Mouse (Mus musculus) testis, postnatal 10 days (tissue): ENCODE measurements around the gene Clpsl2.
A peak's percentile ranks its signal among the peaks of the same experiment; 100 is the strongest.
"Not testable (repeated sequence)": the region's sequence is repeated elsewhere in the genome, so short reads cannot be mapped to it uniquely, and the experiment has no call there.

Experiments used
- DNase-seq: peaks from one replicate; pipeline ENCODE4 v3.0.0; 2021; ENCODE audit warnings: low spot score

The Clpsl2 gene

GRCm38 (mm10) chr17:28521071-28521726 lies 28.0 kb upstream of the Clpsl2 start:
- no peak for DNase-seq

DNA sequence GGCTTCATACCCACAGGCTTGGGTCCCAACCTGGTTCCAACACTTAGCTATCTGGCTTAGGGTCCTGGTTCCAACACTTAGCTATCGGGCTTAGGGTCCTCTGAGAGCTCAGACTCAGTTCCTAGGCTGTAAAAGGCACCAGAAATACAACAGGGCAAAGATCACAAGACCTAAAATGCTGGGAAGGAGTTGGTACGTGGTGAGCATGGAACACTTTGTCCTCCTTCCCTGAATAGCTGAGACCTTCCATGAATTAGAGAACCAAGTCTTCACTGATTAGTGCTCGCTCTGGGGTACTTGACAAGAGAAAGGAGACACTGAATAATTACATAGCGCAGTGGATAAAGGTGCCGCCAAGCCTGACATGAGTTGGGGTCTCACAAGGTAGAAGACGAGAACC lies 27.3 kb upstream of the Clpsl2 start:
- no peak for DNase-seq

DNA sequence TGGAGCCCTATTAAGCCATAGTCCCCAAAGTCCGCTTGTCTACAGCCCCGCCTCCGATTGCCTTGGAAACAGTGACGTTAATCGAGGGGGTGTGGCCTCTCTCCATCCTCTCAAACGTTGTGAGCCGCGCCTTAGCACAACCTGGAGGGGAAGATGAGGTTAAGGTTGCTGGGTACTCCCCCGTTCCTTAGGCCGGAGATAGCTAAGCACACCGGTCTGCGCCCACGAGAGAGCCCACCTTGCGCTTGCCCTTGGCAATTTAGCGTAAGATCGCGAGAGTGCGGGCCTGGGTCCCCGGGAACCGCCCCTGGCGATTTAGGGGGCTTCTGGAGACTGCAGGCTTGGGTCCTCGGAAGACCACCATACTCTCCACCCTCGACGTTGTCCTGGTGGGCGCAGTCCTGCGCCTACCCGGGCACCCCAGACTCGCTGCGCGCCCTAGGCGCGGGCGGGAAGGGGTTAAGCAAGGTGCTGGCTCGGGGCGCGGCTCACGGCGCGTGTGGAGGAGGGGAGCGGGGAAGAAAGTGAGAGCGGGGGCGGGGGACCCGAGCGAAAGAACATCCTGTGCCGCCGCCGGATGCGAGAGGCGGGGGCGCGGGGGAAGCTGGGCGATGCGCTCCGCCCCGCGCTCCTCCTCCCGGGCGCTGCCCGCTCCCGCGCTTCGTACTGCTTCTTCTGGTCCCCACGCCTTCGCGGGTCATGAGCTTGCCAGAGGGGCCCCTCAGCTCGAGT lies 26.4 kb upstream of the Clpsl2 start:
- DNase-seq: peak; percentile 96

GRCm38 (mm10) chr17:28523355-28524008 lies 25.7 kb upstream of the Clpsl2 start:
- no peak for DNase-seq

GRCm38 (mm10) chr17:28524009-28524695 lies 25.1 kb upstream of the Clpsl2 start:
- no peak for DNase-seq

- DNase-seq: no peak
These were observed 24.3 kb upstream of the Clpsl2 start for GRCm38 (mm10) chr17:28524831-28525430.

- peak; percentile 79 for DNase-seq
These were observed 21.8 kb upstream of the Clpsl2 start for GRCm38 (mm10) chr17:28527184-28528042.

DNA sequence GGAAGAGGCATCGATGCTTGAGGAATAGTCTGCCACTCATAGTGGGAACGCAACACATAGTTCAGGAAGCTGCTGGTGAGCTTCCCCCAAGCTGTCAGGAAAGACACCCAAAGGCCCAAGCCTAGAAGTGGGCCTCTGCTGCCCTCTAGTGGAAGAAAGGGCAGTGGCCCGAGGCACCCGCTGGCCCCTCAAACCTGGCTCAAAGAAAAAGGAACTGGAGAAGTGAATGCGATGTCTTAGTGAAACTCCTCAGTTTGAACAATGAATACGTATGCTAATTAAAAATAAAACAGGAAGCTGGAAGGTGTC lies 21.2 kb upstream of the Clpsl2 start:
- peak; percentile 91 for DNase-seq

GRCm38 (mm10) chr17:28529116-28529515 lies 20.1 kb upstream of the Clpsl2 start:
- DNase-seq: no peak

GRCm38 (mm10) chr17:28530506-28530905 lies 18.7 kb upstream of the Clpsl2 start, which contains the start of gene Armc12:
Armc12 (plus strand) TSS chr17:28530806.
- DNase-seq: no peak

- DNase-seq: no peak
These were observed 17.3 kb upstream of the Clpsl2 start for GRCm38 (mm10) chr17:28531946-28532345.

GRCm38 (mm10) chr17:28532557-28532956 lies 16.7 kb upstream of the Clpsl2 start:
- DNase-seq: no peak

DNA sequence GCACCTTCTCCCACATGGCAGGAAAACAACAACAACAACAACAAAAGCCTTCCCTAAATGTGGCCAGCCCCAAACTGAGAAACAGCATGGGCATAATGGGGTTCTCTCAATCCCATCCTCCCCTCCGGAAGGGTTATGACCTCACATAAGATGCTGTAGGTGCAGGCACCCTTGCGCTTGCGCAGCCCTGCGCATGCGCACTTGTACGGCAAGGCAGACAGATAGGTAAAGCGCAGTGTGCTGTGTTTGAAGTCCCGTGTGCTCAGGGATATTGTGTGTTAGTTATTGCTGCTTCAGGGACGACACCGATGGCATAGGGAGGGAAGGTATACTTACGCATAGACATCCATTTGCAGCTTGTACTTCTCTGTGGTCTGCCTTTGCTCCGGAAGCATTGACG lies 15.9 kb upstream of the Clpsl2 start:
- no peak for DNase-seq

- no peak for DNase-seq
These were observed 11.3 kb upstream of the Clpsl2 start for GRCm38 (mm10) chr17:28537881-28538280.

- DNase-seq: no peak
These were observed 2.3 kb upstream of the Clpsl2 start for GRCm38 (mm10) chr17:28546925-28547324.

- no peak for DNase-seq
These were observed 661 bp upstream of the Clpsl2 start for GRCm38 (mm10) chr17:28548550-28548949.

GRCm38 (mm10) chr17:28553040-28553793 lies 4.0 kb downstream of the Clpsl2 start:
- peak; percentile 85 for DNase-seq

DNA sequence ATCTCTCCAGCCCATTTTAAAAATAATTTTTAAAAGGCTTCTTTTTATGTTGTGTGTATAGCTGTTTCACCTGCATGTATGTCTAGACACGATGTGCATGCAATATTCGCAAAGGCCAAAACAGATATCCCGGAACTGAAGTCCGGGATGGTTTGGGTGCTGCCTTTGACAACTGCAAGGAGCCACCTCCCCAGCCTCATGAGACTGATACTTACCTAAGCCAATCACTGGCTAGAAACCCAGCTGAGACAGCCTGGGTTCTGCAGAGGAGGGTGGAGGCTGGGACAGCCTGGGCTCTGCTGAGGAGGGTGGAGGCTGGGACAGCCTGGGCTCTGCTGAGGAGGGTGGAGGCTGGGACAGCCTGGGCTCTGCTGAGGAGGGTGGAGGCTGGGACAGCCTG lies 4.8 kb downstream of the Clpsl2 start:
- DNase-seq: not testable (repeated sequence)

- no peak for DNase-seq
These were observed 7.6 kb downstream of the Clpsl2 start for GRCm38 (mm10) chr17:28556635-28557396.

DNA sequence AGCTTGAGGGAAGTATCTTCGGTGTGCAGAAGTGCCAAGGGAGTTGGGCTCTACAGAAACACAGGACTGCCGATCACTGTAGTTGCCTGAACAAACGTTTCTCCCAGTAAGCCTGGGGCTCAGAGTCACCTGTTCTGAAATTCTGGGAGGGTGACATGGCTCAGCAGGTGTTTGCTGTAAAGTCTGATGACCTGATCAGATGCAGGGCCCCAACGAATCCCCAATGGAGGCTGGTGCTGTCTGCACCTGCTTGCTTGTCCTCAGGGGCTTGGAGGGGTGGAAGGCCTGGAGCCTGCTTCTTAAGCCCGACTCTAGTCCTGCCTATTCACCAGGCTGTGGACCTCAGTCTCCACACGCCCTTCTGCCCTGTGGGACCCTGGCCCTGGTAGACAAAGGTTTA lies 8.6 kb downstream of the Clpsl2 start:
- DNase-seq: no peak
